Mouse (Mus musculus) myocyte (in vitro differentiated cells): ENCODE results near the gene Vmn1r73. TPM values are rescaled to one million over a fixed set of nuclear protein-coding genes. Genes with fewer than 3 reads are reported as not detected.

Source experiments
- H3K27me3 ChIP-seq: one replicate; pipeline ENCODE4 v1.6.1; 2011; ENCODE audit not compliant: control insufficient read depth, insufficient read depth, insufficient read length
- H3K36me3 ChIP-seq: one replicate; pipeline ENCODE4 v1.6.1; 2011; ENCODE audit not compliant: control insufficient read depth, insufficient read depth
- H3K4me2 ChIP-seq: one replicate; pipeline ENCODE4 v1.6.1; 2011; ENCODE audit warnings: low read depth, control low read depth
- H3K4me3 ChIP-seq: one replicate; pipeline ENCODE4 v1.5.1; 2011; ENCODE audit warnings: mild to moderate bottlenecking, control low read depth, moderate library complexity
- H3K79me2 ChIP-seq: one replicate; pipeline ENCODE4 v1.6.1; 2011; ENCODE audit not compliant: control insufficient read depth, insufficient read depth
- H3ac ChIP-seq: one replicate; pipeline ENCODE4 v1.6.1; 2011; ENCODE audit not compliant: control insufficient read depth, insufficient read length
- POLR2AphosphoS2 ChIP-seq: IDR thresholded peaks from one replicate; pipeline ENCODE4 v1.6.1; 2011; ENCODE audit warnings: low read depth, control low read depth; ENCODE audit not compliant: insufficient read length
- REST ChIP-seq: IDR thresholded peaks from one replicate; pipeline ENCODE4 v1.6.1; 2011; ENCODE audit warnings: mild to moderate bottlenecking, control low read depth, moderate library complexity; ENCODE audit not compliant: insufficient read depth, insufficient read length
- TCF3 ChIP-seq: IDR thresholded peaks from one replicate; pipeline ENCODE4 v1.6.1; 2011; ENCODE audit warnings: low read depth, control low read depth; ENCODE audit not compliant: insufficient read length
- USF1 ChIP-seq: IDR thresholded peaks from one replicate; pipeline ENCODE4 v1.6.1; 2011; ENCODE audit warnings: low read depth, mild to moderate bottlenecking, control low read depth, moderate library complexity
- polyA plus RNA-seq: library from polyadenylated mRNA; unstranded; fragments of >200 nt; fragmentation: generic; extraction: Trizol; gene quantifications from one replicate; pipeline ENCODE4 v1.2.1, GENCODE M21; 2012; ENCODE audit warnings: missing spikeins

Gene Vmn1r73
- not detected for polyA plus RNA-seq

DNA sequence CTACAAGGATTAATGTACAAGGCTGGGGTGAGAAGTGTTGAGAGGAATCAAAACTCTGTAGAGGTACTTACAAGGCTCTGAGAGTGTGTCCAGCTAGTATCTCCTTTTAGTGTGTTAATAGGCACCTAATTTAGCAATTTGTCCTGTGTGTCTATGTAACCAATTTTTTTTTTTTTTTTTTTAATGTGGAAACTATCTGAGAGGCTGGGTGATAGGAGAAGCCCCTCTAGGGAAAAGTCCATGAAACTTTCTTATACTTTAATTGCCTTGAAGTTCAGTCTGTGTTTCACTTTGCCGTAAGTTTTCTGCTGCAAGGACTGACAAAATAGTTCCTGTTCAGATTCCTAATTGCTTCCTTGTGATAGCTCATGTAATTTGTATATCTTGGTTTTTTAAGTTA is at the start of gene Vmn1r73:
Gene Vmn1r73, plus strand, starts transcription at position 301 of the 400 bp plus-strand sequence.
- TF ChIP-seq USF1 = no peak
- TF ChIP-seq TCF3 = no peak
- no peak for TF ChIP-seq POLR2AphosphoS2
- TF ChIP-seq REST = no peak
- no peaks in the 10 kb centered on the region for H3K79me2 ChIP-seq
- no peak within 1 kb of the TSS for H3K4me3 ChIP-seq
- H3K27me3 ChIP-seq = no peaks in the 10 kb centered on the region
- H3ac ChIP-seq = no peak within 1 kb of the TSS
- no peaks in the 10 kb centered on the region for H3K36me3 ChIP-seq
- no peak within 1 kb of the TSS for H3K4me2 ChIP-seq

Other genes starting within 250 kb of the Vmn1r73 start
- not detected for gene Zscan4-ps2, start 216.0 kb upstream of the Vmn1r73 start, polyA plus RNA-seq
- gene Zscan4-ps3, start 121.0 kb upstream of the Vmn1r73 start, polyA plus RNA-seq = 0.02 TPM
- gene Vmn1r72, start 50.1 kb upstream of the Vmn1r73 start, polyA plus RNA-seq = not detected
- gene Vmn1r74, start 103.7 kb downstream of the Vmn1r73 start, polyA plus RNA-seq = not detected
- gene Vmn1r75, start 144.4 kb downstream of the Vmn1r73 start, polyA plus RNA-seq = not detected
- not detected for gene Vmn1r76, start 207.9 kb downstream of the Vmn1r73 start, polyA plus RNA-seq